Mouse (Mus musculus) bone marrow macrophage, adult 2 months (primary cell): ENCODE measurements around the gene Nemp1. TPM values are rescaled to one million over a fixed set of nuclear protein-coding genes. Genes with fewer than 3 reads are reported as not detected.

Experiments used
- H3K27ac ChIP-seq: 2 replicates; pipeline ENCODE4 v1.5.1; 2012; ENCODE audit warnings: low read depth, low read length; ENCODE audit not compliant: insufficient read depth
- H3K4me1 ChIP-seq: 2 replicates; pipeline ENCODE4 v1.6.1; 2012; ENCODE audit warnings: low read length; ENCODE audit not compliant: control insufficient read depth, insufficient read depth
- H3K4me3 ChIP-seq: 2 replicates; pipeline ENCODE4 v1.5.1; 2012; ENCODE audit warnings: mild to moderate bottlenecking, low read length, moderate library complexity; ENCODE audit not compliant: insufficient read depth
- CTCF ChIP-seq: IDR thresholded peaks from 2 replicates; pipeline ENCODE4 v1.5.1; 2012; ENCODE audit warnings: low read depth, mild to moderate bottlenecking, low read length, moderate library complexity
- POLR2A ChIP-seq: IDR thresholded peaks from 2 replicates; pipeline ENCODE4 v1.6.1; 2012; ENCODE audit warnings: mild to moderate bottlenecking, low read depth, low read length, borderline replicate concordance
- polyA plus RNA-seq: library from polyadenylated mRNA; stranded (reverse); fragments of >200 nt; gene quantifications from 2 replicates; pipeline ENCODE4 v1.2.4, GENCODE M21; 2012; ENCODE audit not compliant: missing spikeins, insufficient read depth, insufficient read length

Nemp1 gene
- 11.0 and 13.5 TPM in 2 replicates for polyA plus RNA-seq

DNA sequence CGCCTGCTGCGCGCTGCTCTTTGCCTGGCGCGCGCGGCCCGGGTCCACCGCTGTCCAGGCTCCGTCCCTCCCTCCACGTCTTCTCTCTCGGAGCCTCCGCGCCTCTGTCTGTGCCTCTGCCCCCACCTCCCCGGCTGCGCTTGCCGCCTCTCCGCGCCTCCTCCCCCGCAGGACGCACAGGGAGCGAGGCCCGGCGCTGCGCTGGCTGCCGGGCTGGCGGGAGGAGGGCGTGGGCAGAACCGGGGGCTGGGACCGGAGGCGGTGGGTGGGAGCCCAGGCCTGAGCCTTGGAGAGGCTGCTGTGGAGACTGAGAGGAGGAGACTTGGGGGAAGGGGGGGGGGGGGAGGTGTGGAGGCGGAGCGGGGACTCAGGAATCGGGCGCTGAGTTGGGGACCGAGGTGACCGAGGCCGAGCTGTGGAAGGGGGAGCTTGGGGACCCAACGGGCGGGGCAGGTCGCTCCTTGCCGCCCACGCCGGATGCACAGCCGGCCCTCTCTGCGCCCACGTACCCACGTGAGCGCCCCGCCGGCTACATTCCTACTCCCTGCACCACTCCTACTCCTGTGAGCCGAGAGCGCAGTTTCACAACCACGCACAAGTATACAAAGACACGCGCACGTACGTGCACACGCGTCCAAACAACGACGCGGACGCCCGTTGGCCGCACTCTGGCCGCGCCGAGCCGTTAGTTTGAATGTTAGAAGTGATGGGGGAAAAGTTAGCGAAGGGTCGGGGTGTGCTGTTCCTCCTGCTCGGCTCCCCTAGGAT lies at the start of gene Nemp1:
TSS of gene Nemp1 (plus strand) at position 401 of the 768 bp plus-strand sequence.
- Histone ChIP-seq H3K4me3 (peak within 1 kb of the TSS; percentile 65), H3K27ac (peak within 1 kb of the TSS; percentile 96), H3K4me1 (peaks cover 22% of the 10 kb centered on the region)
- TF ChIP-seq CTCF (no peak), POLR2A (no peak)

DNA sequence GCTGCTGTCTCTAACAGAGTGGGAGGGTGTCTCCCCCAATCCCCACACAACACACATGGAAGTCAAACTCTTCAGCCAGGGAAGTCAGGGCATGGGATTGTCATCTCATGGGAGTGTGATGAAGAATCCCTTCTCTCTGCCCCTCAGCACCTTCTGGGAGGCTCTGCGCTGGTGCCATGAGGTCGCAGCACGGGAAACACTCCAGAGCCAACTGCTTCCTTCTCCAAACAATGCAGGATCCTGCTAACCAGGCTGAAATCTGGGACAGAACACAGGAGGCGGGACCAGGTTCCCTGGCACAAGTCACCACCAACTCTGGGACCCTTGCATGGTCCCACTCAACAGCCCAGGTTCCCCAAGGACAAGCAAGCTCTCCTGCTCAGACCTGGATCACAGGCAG lies 49.4 kb upstream of the Nemp1 start:
- Histone ChIP-seq H3K27ac (peak overlapping the region; percentile 86; the same call in 1 of the 2 replicates), H3K4me3 (peak overlapping the region; percentile 10; the same call in 1 of the 2 replicates), H3K4me1 (peaks cover 27% of the 10 kb centered on the region)
- TF ChIP-seq POLR2A (no peak), CTCF (no peak)

DNA sequence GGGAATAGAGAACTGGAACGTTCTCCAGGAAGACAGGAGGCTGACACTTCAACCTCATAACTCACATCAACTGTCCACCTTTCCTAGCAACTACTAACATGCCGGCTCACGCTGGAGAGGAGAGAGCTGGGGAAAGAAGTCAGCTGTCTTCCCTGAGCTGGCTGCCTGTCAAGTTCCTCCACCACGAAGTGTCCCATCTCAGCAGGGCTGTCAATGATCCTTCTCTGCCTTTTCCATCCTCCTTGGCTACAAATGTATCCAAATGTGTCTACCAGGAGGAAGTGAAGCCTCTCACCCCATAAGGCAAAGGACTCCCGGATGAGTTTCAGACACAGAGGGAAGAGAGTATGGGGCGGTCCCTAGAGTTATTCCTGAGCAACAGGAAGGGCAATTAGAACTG lies 48.5 kb upstream of the Nemp1 start:
- no peak for TF ChIP-seq POLR2A
- no peak for TF ChIP-seq CTCF
- peak overlapping the region; percentile 86 for H3K27ac ChIP-seq
- H3K4me1 ChIP-seq, result peaks cover 33% of the 10 kb centered on the region
- H3K4me3 ChIP-seq, result peak overlapping the region; percentile 73

DNA sequence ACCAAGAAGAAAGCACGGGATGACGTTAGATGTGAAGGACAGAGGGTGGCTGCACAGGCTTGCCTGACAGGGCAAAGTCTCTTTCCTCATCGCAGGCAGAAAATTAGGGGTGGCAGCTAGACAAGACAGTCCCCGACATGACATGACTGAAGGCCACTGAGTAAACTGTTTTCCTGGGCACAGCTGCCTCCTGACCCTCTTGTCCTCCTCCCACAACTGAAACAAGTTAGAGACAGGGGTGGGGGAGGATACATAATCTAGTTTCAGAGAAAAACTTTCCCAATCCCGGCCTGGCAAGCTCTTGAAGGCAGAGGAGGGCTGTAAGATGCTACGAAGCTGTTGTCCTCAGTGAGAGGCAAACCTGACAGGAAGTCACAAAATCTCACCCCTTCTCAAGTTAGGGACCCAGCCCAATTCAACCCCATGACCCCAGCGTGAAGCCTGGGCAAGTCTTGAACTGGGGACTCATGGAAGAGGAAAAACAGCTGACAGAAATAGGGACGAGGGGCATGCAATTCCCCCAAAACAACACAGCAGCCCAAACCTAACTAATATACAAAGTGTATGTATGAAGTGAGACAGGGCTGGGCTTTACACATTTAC lies 47.5 kb upstream of the Nemp1 start:
- Histone ChIP-seq H3K4me1 (peaks cover 33% of the 10 kb centered on the region), H3K4me3 (peak overlapping the region; percentile 73), H3K27ac (peak overlapping the region; percentile 86)
- no peak for TF ChIP-seq CTCF
- TF ChIP-seq POLR2A, result no peak

DNA sequence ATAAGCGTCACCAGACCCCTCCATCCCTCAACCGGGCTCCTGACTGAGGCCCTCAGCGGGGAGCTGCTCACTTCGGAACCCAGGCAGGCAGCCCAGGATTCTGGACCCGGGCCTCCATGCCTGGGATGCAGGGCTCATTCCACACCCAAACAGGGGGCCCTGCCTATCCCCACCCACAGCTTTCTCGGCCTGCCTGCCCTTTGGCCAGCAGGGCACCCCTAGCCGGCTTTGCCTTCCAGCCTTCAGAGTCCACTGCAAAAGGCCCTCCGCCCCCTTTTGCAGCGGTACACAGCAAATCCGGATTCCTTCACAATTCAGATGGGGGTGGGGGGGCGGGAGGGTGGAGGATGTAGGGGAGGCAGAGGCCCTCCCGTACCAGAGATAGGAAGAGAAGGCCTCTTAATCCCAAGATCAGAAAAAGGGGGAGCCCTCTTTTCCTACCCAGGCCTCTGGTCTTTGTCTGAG lies 46.7 kb upstream of the Nemp1 start:
- TF ChIP-seq POLR2A, result no peak
- no peak for TF ChIP-seq CTCF
- peak overlapping the region; percentile 73 for H3K4me3 ChIP-seq
- H3K4me1 ChIP-seq, result peaks cover 33% of the 10 kb centered on the region
- peak overlapping the region; percentile 86 for H3K27ac ChIP-seq

DNA sequence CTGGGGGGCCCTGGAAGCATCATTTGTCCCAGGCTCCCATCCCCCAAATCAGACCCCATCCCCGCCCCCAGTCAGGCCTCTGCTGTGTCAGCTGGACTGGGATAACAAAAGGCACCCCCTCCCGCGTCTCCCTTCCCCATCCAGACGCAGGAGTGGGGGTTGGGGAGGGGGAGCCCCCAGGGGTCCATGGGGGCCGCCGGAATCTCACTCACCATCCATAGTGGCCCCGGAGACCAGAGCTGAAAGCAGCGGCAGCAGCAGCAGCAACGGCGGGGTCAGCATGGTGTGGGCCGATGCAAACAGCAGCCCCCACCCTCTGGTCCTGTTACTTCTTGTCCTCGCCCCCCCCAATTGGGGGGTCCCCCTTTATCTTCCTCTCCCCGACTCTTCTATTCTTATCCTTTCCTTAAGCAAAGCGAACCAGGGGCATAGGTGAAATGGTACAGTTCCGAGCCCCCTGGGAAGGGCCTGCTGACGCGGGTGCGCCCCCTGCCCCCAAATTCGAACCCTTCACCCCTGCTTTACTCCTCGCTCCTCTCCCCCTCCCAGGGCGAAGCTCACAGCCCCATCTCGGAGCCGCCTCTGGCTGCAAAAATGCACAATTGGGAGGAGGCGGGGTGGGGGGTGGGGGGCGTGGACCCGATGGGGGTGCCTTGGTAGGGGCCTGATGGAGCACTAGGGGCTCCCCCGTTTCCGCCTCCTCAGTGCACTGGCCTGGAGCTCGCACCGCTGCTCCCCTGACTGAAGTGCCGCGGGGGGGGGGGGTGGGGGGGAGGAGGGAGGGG lies 46.1 kb upstream of the Nemp1 start, which contains the start of gene Lrp1:
TSS of gene Lrp1 (minus strand) at position 743 of the 785 bp plus-strand sequence.
- Histone ChIP-seq H3K27ac (peak within 1 kb of the TSS; percentile 99), H3K4me1 (peaks cover 28% of the 10 kb centered on the region), H3K4me3 (peak within 1 kb of the TSS; percentile 84)
- TF ChIP-seq CTCF, result no peak
- TF ChIP-seq POLR2A, result 0 out of 2 replicates have a peak, but pooled peaks have one; percentile 53

DNA sequence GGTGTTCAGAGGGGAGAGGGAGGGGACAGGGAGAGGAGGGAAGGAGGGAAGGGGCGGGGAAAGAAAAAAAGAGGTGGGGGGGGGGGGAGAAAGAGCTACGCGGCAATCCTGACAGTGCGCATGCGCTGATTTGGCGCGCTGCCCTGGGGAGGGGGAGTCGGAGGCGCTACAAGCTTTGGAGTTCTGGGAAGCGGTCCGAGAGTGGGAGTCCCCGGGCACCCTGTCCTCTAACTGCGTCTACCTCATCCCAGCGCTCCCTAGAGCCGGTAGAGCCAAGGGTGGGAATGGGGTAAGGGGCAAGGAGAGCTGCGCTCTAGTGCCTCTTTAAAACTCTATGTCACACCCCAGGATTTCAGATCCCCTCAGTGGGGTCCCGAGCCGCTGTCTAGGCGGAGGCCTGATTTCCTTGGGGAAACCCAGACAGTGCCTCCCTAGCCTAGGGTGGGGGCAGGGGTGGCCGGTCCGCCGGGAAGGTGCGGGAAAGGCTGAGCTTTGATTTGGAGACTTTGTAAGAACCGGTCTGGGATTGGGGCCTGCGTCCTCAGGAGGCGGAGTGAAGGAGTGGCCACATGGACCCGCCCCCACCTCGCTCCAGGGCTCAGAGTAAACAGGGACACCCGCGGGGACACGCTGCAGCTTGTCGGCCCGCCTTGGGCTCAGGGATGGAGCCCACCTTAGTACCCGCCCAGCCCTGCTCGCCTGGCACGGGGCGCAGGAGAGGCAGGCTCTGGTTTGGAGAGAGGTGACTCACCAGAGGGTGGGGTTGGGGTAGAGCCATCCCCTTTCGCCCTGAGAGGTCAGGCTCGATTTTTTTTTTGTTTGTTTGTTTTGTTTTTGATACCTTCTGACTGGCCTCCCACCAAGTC lies 45.3 kb upstream of the Nemp1 start:
- Histone ChIP-seq H3K4me3 (peak overlapping the region; percentile 84), H3K27ac (peak overlapping the region; percentile 99), H3K4me1 (peaks cover 19% of the 10 kb centered on the region)
- TF ChIP-seq CTCF (no peak), POLR2A (no peak)

DNA sequence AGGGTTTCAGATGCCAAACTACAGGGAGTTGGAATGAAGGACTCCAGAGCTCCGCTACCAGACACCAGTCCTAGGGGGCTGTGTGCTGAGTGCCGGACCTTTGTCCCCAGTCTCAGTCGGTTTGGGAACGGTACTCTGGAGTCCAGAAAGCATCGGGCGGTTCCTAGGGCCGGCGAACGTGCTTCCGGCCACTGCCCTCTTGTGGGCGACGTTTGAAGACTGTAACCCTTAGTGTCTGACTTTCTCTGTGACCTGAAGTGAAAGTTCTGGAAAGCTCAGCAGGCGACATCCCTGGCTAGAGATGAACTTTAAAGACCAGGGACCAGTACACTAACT lies 44.7 kb upstream of the Nemp1 start:
- TF ChIP-seq POLR2A (no peak), CTCF (peak; percentile 45; the same call in 1 of the 2 replicates)
- Histone ChIP-seq H3K27ac (peak overlapping the region; percentile 99), H3K4me1 (peaks cover 14% of the 10 kb centered on the region), H3K4me3 (peak overlapping the region; percentile 84)

DNA sequence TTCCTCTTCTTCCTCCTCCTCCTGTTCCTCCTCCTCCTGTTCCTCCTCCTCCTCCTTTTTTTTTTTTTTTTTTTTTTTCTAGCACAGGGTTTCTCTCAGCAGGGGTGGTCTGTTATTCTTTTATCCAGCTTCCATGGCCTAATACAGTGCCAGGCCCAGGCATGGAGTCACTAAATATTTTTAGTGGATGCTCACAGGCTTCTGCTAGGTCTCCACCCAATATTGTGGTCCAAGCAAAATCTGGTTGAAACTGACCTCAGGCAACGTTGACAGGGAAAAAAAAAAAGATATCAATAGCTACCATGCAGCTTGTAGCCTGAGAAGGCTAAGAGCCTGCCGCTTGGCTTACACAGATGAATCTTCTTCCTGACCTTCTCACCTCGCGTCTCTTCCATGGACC lies 44.0 kb upstream of the Nemp1 start:
- TF ChIP-seq POLR2A (no peak), CTCF (no peak)
- peaks cover 7% of the 10 kb centered on the region for H3K4me1 ChIP-seq
- no peak overlapping the region for H3K4me3 ChIP-seq
- peak overlapping the region; percentile 99 for H3K27ac ChIP-seq
